Mouse (Mus musculus) testis, adult 2 months (tissue): ENCODE measurements around the gene Fuca1. TPM values are rescaled to one million over a fixed set of nuclear protein-coding genes. Genes with fewer than 3 reads are reported as not detected.

ENCODE experiments used
- H3K27ac ChIP-seq: fragments of 200-500 bp; 2 replicates; pipeline ENCODE4 v1.5.1; 2012; ENCODE audit warnings: low read depth, low read length; ENCODE audit not compliant: control insufficient read depth, insufficient read depth
- H3K27me3 ChIP-seq: fragments of 200-500 bp; 2 replicates; pipeline ENCODE4 v1.6.1; 2012; ENCODE audit warnings: mild to moderate bottlenecking, low read length, moderate library complexity; ENCODE audit not compliant: control insufficient read depth, insufficient read depth
- H3K36me3 ChIP-seq: fragments of 200-500 bp; 2 replicates; pipeline ENCODE4 v1.6.1; 2012; ENCODE audit warnings: mild to moderate bottlenecking, low read length; ENCODE audit not compliant: control insufficient read depth, insufficient read depth
- H3K4me1 ChIP-seq: fragments of 200-500 bp; 2 replicates; pipeline ENCODE4 v1.6.1; 2012; ENCODE audit warnings: low read length; ENCODE audit not compliant: control insufficient read depth, insufficient read depth
- H3K4me3 ChIP-seq: fragments of 200-500 bp; 2 replicates; pipeline ENCODE4 v1.5.1; 2012; ENCODE audit warnings: low read depth, mild to moderate bottlenecking, low read length, moderate library complexity, mixed read lengths; ENCODE audit not compliant: control insufficient read depth
- CTCF ChIP-seq: fragments of 200-500 bp; IDR thresholded peaks from 2 replicates; pipeline ENCODE4 v1.5.1; 2012; ENCODE audit warnings: low read depth, mild to moderate bottlenecking, inconsistent platforms, low read length, moderate library complexity; ENCODE audit not compliant: control insufficient read depth, insufficient read depth, insufficient replicate concordance
- POLR2A ChIP-seq: fragments of 200-500 bp; IDR thresholded peaks from 2 replicates; pipeline ENCODE4 v1.6.1; 2012; ENCODE audit warnings: low read depth, mild to moderate bottlenecking, inconsistent platforms, low read length, moderate library complexity; ENCODE audit not compliant: control insufficient read depth
- polyA plus RNA-seq: library from polyadenylated mRNA; depleted of rRNA; stranded (reverse); fragments of >200 nt; gene quantifications from 2 replicates; pipeline ENCODE4 v1.2.3, GENCODE M21; 2012

The Fuca1 gene
- polyA plus RNA-seq, 1 experiment = 84.0 TPM

DNA sequence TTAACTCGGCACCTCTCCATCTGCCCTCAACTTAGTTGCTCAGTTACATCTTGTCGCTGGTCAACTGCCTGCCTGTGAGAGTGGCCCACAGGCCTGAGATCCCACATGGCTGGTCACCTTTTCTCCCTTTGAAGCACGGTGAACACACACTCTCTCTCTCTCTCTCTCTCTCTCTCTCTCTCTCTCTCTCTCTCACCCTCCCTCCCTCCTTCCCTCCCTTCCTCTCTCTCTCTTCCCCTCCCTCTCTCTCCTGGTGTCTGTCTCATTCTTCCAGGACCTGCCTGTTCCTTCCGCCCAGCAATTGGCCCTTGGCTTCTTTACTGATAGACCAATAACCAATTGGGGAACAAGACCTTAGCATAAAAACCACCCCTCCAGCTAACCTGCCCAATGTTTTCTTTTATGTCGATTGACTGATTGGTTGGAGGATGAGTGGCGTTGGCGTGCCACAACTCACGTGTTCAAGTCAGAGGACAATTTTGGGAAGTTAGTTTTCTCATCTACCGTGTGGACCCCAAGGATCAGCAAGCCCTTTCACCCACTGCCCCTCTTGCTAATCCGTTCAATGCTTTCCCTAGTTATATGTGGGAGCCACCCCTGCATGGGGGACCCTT lies 5.8 kb downstream of the Fuca1 start:
- peaks cover 6% of the 10 kb centered on the region for H3K4me1 ChIP-seq
- no peaks in the 10 kb centered on the region; the same call in 1 of the 2 replicates for H3K36me3 ChIP-seq

GRCm38 (mm10) chr4:135926861-135927260 lies 6.3 kb downstream of the Fuca1 start:
- H3K4me3 ChIP-seq = no peak overlapping the region
- H3K4me1 ChIP-seq = peaks cover under 1% of the 10 kb centered on the region
- TF ChIP-seq POLR2A = no peak
- TF ChIP-seq CTCF = no peak
- H3K27me3 ChIP-seq = no peaks in the 10 kb centered on the region
- no peaks in the 10 kb centered on the region; the same call in 1 of the 2 replicates for H3K36me3 ChIP-seq
- no peak overlapping the region for H3K27ac ChIP-seq

More for the DNA sequence above, 5.8 kb downstream of the Fuca1 start:
- no peak for TF ChIP-seq POLR2A
- no peak for TF ChIP-seq CTCF
- Histone ChIP-seq H3K27me3 (no peaks in the 10 kb centered on the region), H3K4me3 (no peak overlapping the region), H3K27ac (no peak overlapping the region)

- H3K27me3 ChIP-seq = no peaks in the 10 kb centered on the region
- H3K27ac ChIP-seq = no peak overlapping the region
- H3K36me3 ChIP-seq = no peaks in the 10 kb centered on the region; the same call in 1 of the 2 replicates
- no peaks in the 10 kb centered on the region; the same call in 1 of the 2 replicates for H3K4me1 ChIP-seq
- no peak overlapping the region for H3K4me3 ChIP-seq
- TF ChIP-seq CTCF (no peak), POLR2A (no peak)
These were observed 7.8 kb downstream of the Fuca1 start for GRCm38 (mm10) chr4:135928376-135928775.

DNA sequence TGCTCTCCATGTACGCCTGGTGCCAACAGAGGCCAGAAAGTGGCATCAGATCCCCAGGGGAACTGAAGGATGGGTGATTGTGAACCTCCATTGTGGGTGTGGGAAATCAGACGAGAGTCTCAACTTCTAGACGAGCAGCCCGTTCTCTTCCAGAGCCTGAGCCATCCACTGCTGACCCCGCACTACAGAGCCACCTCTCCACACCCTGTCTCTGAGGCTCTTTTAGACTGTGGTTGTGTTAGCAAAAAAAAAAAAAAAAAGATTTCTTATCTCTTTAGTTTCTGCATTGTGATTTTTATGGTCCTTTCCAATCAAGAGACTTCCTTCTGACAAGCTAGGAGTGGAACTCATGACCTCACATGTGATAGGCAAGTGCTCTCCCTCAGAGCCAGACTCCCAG lies 8.9 kb downstream of the Fuca1 start:
- Histone ChIP-seq H3K27ac (no peak overlapping the region), H3K4me3 (no peak overlapping the region), H3K36me3 (no peaks in the 10 kb centered on the region; the same call in 1 of the 2 replicates), H3K27me3 (no peaks in the 10 kb centered on the region), H3K4me1 (no peaks in the 10 kb centered on the region; the same call in 1 of the 2 replicates)
- TF ChIP-seq CTCF = no peak
- no peak for TF ChIP-seq POLR2A

- TF ChIP-seq CTCF (no peak), POLR2A (no peak)
- H3K36me3 ChIP-seq = no peaks in the 10 kb centered on the region; the same call in 1 of the 2 replicates
- no peak overlapping the region for H3K4me3 ChIP-seq
- no peak overlapping the region for H3K27ac ChIP-seq
- no peaks in the 10 kb centered on the region for H3K27me3 ChIP-seq
- no peaks in the 10 kb centered on the region; the same call in 1 of the 2 replicates for H3K4me1 ChIP-seq
These were observed 9.3 kb downstream of the Fuca1 start for GRCm38 (mm10) chr4:135929828-135930227.

- H3K27ac ChIP-seq = no peak overlapping the region
- H3K4me3 ChIP-seq = no peak overlapping the region
- no peaks in the 10 kb centered on the region; the same call in 1 of the 2 replicates for H3K4me1 ChIP-seq
- no peaks in the 10 kb centered on the region for H3K27me3 ChIP-seq
- TF ChIP-seq POLR2A = no peak
- no peak for TF ChIP-seq CTCF
- H3K36me3 ChIP-seq = no peaks in the 10 kb centered on the region; the same call in 1 of the 2 replicates
These were observed 9.7 kb downstream of the Fuca1 start for GRCm38 (mm10) chr4:135930239-135930638.

- H3K27me3 ChIP-seq = no peaks in the 10 kb centered on the region
- no peaks in the 10 kb centered on the region; the same call in 1 of the 2 replicates for H3K4me1 ChIP-seq
- TF ChIP-seq CTCF (no peak), POLR2A (no peak)
- H3K4me3 ChIP-seq = no peak overlapping the region
- no peak overlapping the region for H3K27ac ChIP-seq
- H3K36me3 ChIP-seq = no peaks in the 10 kb centered on the region
These were observed 11.3 kb downstream of the Fuca1 start for GRCm38 (mm10) chr4:135931832-135932231.
